Mouse (Mus musculus): ENCODE measurements around the gene Stx4a. TPM values are rescaled to one million over a fixed set of nuclear protein-coding genes. Genes with fewer than 3 reads are reported as not detected.

Gene Stx4a
- polyA plus RNA-seq, 1 experiment from 2014 or later: 18.3 TPM

- WGBS: 83% methylated on average over 5 of the region's 5 CpGs
- no peak for ATAC-seq
- Histone ChIP-seq H3K4me1 (ENCODE audit: control insufficient read depth, insufficient read depth, low read length) (peaks cover 17% of the 10 kb centered on the region), H3K9ac (ENCODE audit: low read depth, low read length) (no peak overlapping the region), H3K27ac (ENCODE audit: low read length) (no peak overlapping the region), H3K27me3 (ENCODE audit: control insufficient read depth, insufficient read depth, low read depth, low read length) (no peaks in the 10 kb centered on the region), H3K4me3 (ENCODE audit: low read depth, low read length) (no peak overlapping the region), H3K9me3 (replicated peaks; ENCODE audit: control insufficient read depth, low read length, poor library complexity, severe bottlenecking) (no peaks in the 10 kb centered on the region), H3K36me3 (ENCODE audit: control insufficient read depth, insufficient read depth, low read length) (peaks cover 30% of the 10 kb centered on the region), H3K4me2 (ENCODE audit: low read length) (no peak overlapping the region)
Observed at GRCm38 (mm10) chr7:127870136-127870821, 46.2 kb downstream of the Stx4a start.

GRCm38 (mm10) chr7:127874812-127875626 lies 50.9 kb downstream of the Stx4a start:
- Histone ChIP-seq H3K27me3 (ENCODE audit: control insufficient read depth, insufficient read depth, low read depth, low read length) (no peaks in the 10 kb centered on the region), H3K4me3 (ENCODE audit: low read depth, low read length) (peak overlapping the region; percentile 74), H3K4me1 (ENCODE audit: control insufficient read depth, insufficient read depth, low read length) (peaks cover 25% of the 10 kb centered on the region), H3K9me3 (replicated peaks; ENCODE audit: control insufficient read depth, low read length, poor library complexity, severe bottlenecking) (no peaks in the 10 kb centered on the region), H3K9ac (ENCODE audit: low read depth, low read length) (peak overlapping the region; percentile 97), H3K27ac (ENCODE audit: low read length) (peak overlapping the region; percentile 100), H3K36me3 (ENCODE audit: control insufficient read depth, insufficient read depth, low read length) (peaks cover 17% of the 10 kb centered on the region), H3K4me2 (ENCODE audit: low read length) (peak overlapping the region; percentile 61)
- ATAC-seq: peak; percentile 29
- WGBS: 4% methylated on average over 20 of the region's 20 CpGs

GRCm38 (mm10) chr7:127875627-127876001 lies 51.5 kb downstream of the Stx4a start:
- whole genome bisulfite sequencing: under 1% methylated on average over 31 of the region's 43 CpGs
- peaks cover 17% of the 10 kb centered on the region for H3K36me3 ChIP-seq (ENCODE audit: control insufficient read depth, insufficient read depth, low read length)
- ATAC-seq: peak; percentile 96
- H3K27me3 ChIP-seq (ENCODE audit: control insufficient read depth, insufficient read depth, low read depth, low read length): no peaks in the 10 kb centered on the region
- peaks cover 25% of the 10 kb centered on the region for H3K4me1 ChIP-seq (ENCODE audit: control insufficient read depth, insufficient read depth, low read length)
- peak overlapping the region; percentile 97 for H3K9ac ChIP-seq (ENCODE audit: low read depth, low read length)
- H3K4me3 ChIP-seq (ENCODE audit: low read depth, low read length): peak overlapping the region; percentile 74
- H3K9me3 ChIP-seq (replicated peaks; ENCODE audit: control insufficient read depth, low read length, poor library complexity, severe bottlenecking): no peaks in the 10 kb centered on the region
- H3K27ac ChIP-seq (ENCODE audit: low read length): peak overlapping the region; percentile 100
- peak overlapping the region; percentile 67 for H3K4me2 ChIP-seq (ENCODE audit: low read length)

GRCm38 (mm10) chr7:127876041-127876466 lies 52.0 kb downstream of the Stx4a start, which contains the start of gene Zfp646:
Gene Zfp646, plus strand, starts transcription at chr7:127876221.
- peaks cover 25% of the 10 kb centered on the region for H3K4me1 ChIP-seq (ENCODE audit: control insufficient read depth, insufficient read depth, low read length)
- H3K4me3 ChIP-seq (ENCODE audit: low read depth, low read length): peak within 1 kb of the TSS; percentile 74
- H3K27ac ChIP-seq (ENCODE audit: low read length): peak within 1 kb of the TSS; percentile 100
- peak; percentile 93 for ATAC-seq
- peak within 1 kb of the TSS; percentile 97 for H3K9ac ChIP-seq (ENCODE audit: low read depth, low read length)
- no peaks in the 10 kb centered on the region for H3K9me3 ChIP-seq (replicated peaks; ENCODE audit: control insufficient read depth, low read length, poor library complexity, severe bottlenecking)
- no peaks in the 10 kb centered on the region for H3K27me3 ChIP-seq (ENCODE audit: control insufficient read depth, insufficient read depth, low read depth, low read length)
- peaks cover 20% of the 10 kb centered on the region for H3K36me3 ChIP-seq (ENCODE audit: control insufficient read depth, insufficient read depth, low read length)
- WGBS: under 1% methylated on average over 41 of the region's 41 CpGs
- H3K4me2 ChIP-seq (ENCODE audit: low read length): peak within 1 kb of the TSS; percentile 67

- Histone ChIP-seq H3K9me3 (replicated peaks; ENCODE audit: control insufficient read depth, low read length, poor library complexity, severe bottlenecking) (no peaks in the 10 kb centered on the region), H3K4me3 (ENCODE audit: low read depth, low read length) (peak within 1 kb of the TSS; percentile 74), H3K4me2 (ENCODE audit: low read length) (peak within 1 kb of the TSS; percentile 67), H3K4me1 (ENCODE audit: control insufficient read depth, insufficient read depth, low read length) (peaks cover 25% of the 10 kb centered on the region), H3K27me3 (ENCODE audit: control insufficient read depth, insufficient read depth, low read depth, low read length) (no peaks in the 10 kb centered on the region), H3K36me3 (ENCODE audit: control insufficient read depth, insufficient read depth, low read length) (peaks cover 26% of the 10 kb centered on the region), H3K27ac (ENCODE audit: low read length) (peak within 1 kb of the TSS; percentile 100), H3K9ac (ENCODE audit: low read depth, low read length) (peak within 1 kb of the TSS; percentile 97)
- WGBS: under 1% methylated on average over 60 of the region's 60 CpGs
- peak; percentile 72 for ATAC-seq
Observed at GRCm38 (mm10) chr7:127876467-127877348, 52.6 kb downstream of the Stx4a start, which contains the start of gene Zfp668. Gene Zfp668, minus strand, starts transcription at chr7:127876828.

- Histone ChIP-seq H3K4me1 (ENCODE audit: control insufficient read depth, insufficient read depth, low read length) (peaks cover 18% of the 10 kb centered on the region), H3K4me3 (ENCODE audit: low read depth, low read length) (no peak overlapping the region), H3K9ac (ENCODE audit: low read depth, low read length) (no peak overlapping the region), H3K27ac (ENCODE audit: low read length) (no peak overlapping the region), H3K9me3 (replicated peaks; ENCODE audit: control insufficient read depth, low read length, poor library complexity, severe bottlenecking) (no peaks in the 10 kb centered on the region), H3K27me3 (ENCODE audit: control insufficient read depth, insufficient read depth, low read depth, low read length) (no peaks in the 10 kb centered on the region), H3K4me2 (ENCODE audit: low read length) (no peak overlapping the region), H3K36me3 (ENCODE audit: control insufficient read depth, insufficient read depth, low read length) (peaks cover 50% of the 10 kb centered on the region)
- WGBS: 96% methylated on average over 9 of the region's 9 CpGs
- no peak for ATAC-seq
Observed at GRCm38 (mm10) chr7:127879301-127879700, 55.2 kb downstream of the Stx4a start.

- no peak overlapping the region for H3K9ac ChIP-seq (ENCODE audit: low read depth, low read length)
- peaks cover 18% of the 10 kb centered on the region for H3K4me1 ChIP-seq (ENCODE audit: control insufficient read depth, insufficient read depth, low read length)
- H3K36me3 ChIP-seq (ENCODE audit: control insufficient read depth, insufficient read depth, low read length): peaks cover 58% of the 10 kb centered on the region
- no peak overlapping the region for H3K27ac ChIP-seq (ENCODE audit: low read length)
- no peaks in the 10 kb centered on the region for H3K9me3 ChIP-seq (replicated peaks; ENCODE audit: control insufficient read depth, low read length, poor library complexity, severe bottlenecking)
- no peak for ATAC-seq
- H3K4me3 ChIP-seq (ENCODE audit: low read depth, low read length): no peak overlapping the region
- H3K4me2 ChIP-seq (ENCODE audit: low read length): no peak overlapping the region
- 87% methylated on average over 12 of the region's 12 CpGs for WGBS
- H3K27me3 ChIP-seq (ENCODE audit: control insufficient read depth, insufficient read depth, low read depth, low read length): no peaks in the 10 kb centered on the region
Observed at GRCm38 (mm10) chr7:127880431-127880830, 56.3 kb downstream of the Stx4a start.

GRCm38 (mm10) chr7:127885951-127886350 lies 61.9 kb downstream of the Stx4a start:
- Histone ChIP-seq H3K4me3 (ENCODE audit: low read depth, low read length) (no peak overlapping the region), H3K27me3 (ENCODE audit: control insufficient read depth, insufficient read depth, low read depth, low read length) (no peaks in the 10 kb centered on the region), H3K4me1 (ENCODE audit: control insufficient read depth, insufficient read depth, low read length) (peaks cover 9% of the 10 kb centered on the region), H3K27ac (ENCODE audit: low read length) (no peak overlapping the region), H3K36me3 (ENCODE audit: control insufficient read depth, insufficient read depth, low read length) (peaks cover 66% of the 10 kb centered on the region), H3K4me2 (ENCODE audit: low read length) (no peak overlapping the region), H3K9me3 (replicated peaks; ENCODE audit: control insufficient read depth, low read length, poor library complexity, severe bottlenecking) (no peaks in the 10 kb centered on the region), H3K9ac (ENCODE audit: low read depth, low read length) (no peak overlapping the region)
- ATAC-seq: no peak
- WGBS: 70% methylated on average over 6 of the region's 6 CpGs

All from midbrain, embryonic 16.5 days (tissue).